Mouse (Mus musculus): ENCODE measurements around the gene Leng8. TPM values are rescaled to one million over a fixed set of nuclear protein-coding genes. Genes with fewer than 3 reads are reported as not detected.

The Leng8 gene
- polyA plus RNA-seq, 1 experiment from 2014 or later = 97.5 TPM

Other genes starting within 250 kb of the Leng8 start
- not detected in 2 replicates for gene Gm14548, start 238.9 kb upstream of the Leng8 start, polyA plus RNA-seq (2015; fragmentation: Nextera tagmentation; extraction: Ambion mirVana)
- 0.09 TPM in 1 of 2 replicates, not detected in the other for gene Lilra6, start 221.5 kb upstream of the Leng8 start, polyA plus RNA-seq (2015; fragmentation: Nextera tagmentation; extraction: Ambion mirVana)
- 3.0 and 3.3 TPM in 2 replicates for gene Lair1, start 73.8 kb upstream of the Leng8 start, polyA plus RNA-seq (2015; fragmentation: Nextera tagmentation; extraction: Ambion mirVana)
- 158 and 181 TPM in 2 replicates for gene Ttyh1, start 17.6 kb upstream of the Leng8 start, polyA plus RNA-seq (2015; fragmentation: Nextera tagmentation; extraction: Ambion mirVana)
- 4.4 and 5.7 TPM in 2 replicates for gene Leng9, start 13.3 kb downstream of the Leng8 start, polyA plus RNA-seq (2015; fragmentation: Nextera tagmentation; extraction: Ambion mirVana)
- 7.4 and 8.8 TPM in 2 replicates for gene Cdc42ep5, start 27.8 kb downstream of the Leng8 start, polyA plus RNA-seq (2015; fragmentation: Nextera tagmentation; extraction: Ambion mirVana)
- 0.20 TPM in 1 of 2 replicates, not detected in the other for gene Lilra5, start 100.7 kb downstream of the Leng8 start, polyA plus RNA-seq (2015; fragmentation: Nextera tagmentation; extraction: Ambion mirVana)
- not detected in 2 replicates for gene Ncr1, start 200.7 kb downstream of the Leng8 start, polyA plus RNA-seq (2015; fragmentation: Nextera tagmentation; extraction: Ambion mirVana)